Mouse (Mus musculus) neural tube, embryonic 12.5 days (tissue): Measurements from ENCODE around the gene Dclk2. TPM values are rescaled to one million over a fixed set of nuclear protein-coding genes. Genes with fewer than 3 reads are reported as not detected.

Experiments used
- ATAC-seq: fragments of 200-750 bp; cut with Nextera tagmentation; 2 replicates; pipeline ENCODE4 v1.8.0; 2017; ENCODE audit warnings: low read depth, mild to moderate bottlenecking, moderate TSS enrichment, moderate library complexity; ENCODE audit not compliant: low FRiP score
- H3K27ac ChIP-seq: fragments of 300-500 bp; sonication (generic); 2 replicates; pipeline ENCODE4 v1.5.1; 2016
- H3K27me3 ChIP-seq: fragments of 300-500 bp; sonication (generic); replicated peaks from 2 replicates; pipeline ENCODE4 v1.6.1; 2016; ENCODE audit warnings: mild to moderate bottlenecking
- H3K36me3 ChIP-seq: fragments of 300-500 bp; sonication (generic); 2 replicates; pipeline ENCODE4 v1.6.1; 2016; ENCODE audit warnings: mild to moderate bottlenecking
- H3K4me1 ChIP-seq: fragments of 300-500 bp; sonication (generic); 2 replicates; pipeline ENCODE4 v1.6.1; 2016
- H3K4me2 ChIP-seq: fragments of 300-500 bp; sonication (generic); replicated peaks from 2 replicates; pipeline ENCODE4 v1.6.1; 2016; ENCODE audit warnings: mild to moderate bottlenecking
- H3K4me3 ChIP-seq: fragments of 300-500 bp; sonication (generic); 2 replicates; pipeline ENCODE4 v1.5.1; 2016
- H3K9ac ChIP-seq: fragments of 300-500 bp; sonication (generic); 2 replicates; pipeline ENCODE4 v1.6.1; 2016; ENCODE audit warnings: mild to moderate bottlenecking
- H3K9me3 ChIP-seq: fragments of 300-500 bp; sonication (generic); 2 replicates; pipeline ENCODE4 v1.6.1; 2016; ENCODE audit warnings: mild to moderate bottlenecking
- WGBS: fragments of 180-500 bp; shearing (Covaris S2); methylation state at CpG from one replicate; pipeline ENCODE4 v1.1.7; 2016; 5-methylcytosine and 5-hydroxymethylcytosine counted together
- polyA plus RNA-seq: library from polyadenylated mRNA; unstranded; fragments of >200 nt; fragmentation: Nextera tagmentation; extraction: Ambion mirVana; gene quantifications from 2 replicates; pipeline ENCODE4 v1.2.1, GENCODE M21; 2016

Gene Dclk2
- polyA plus RNA-seq, 1 experiment from 2014 or later, result 67.0 TPM

- Histone ChIP-seq H3K36me3 (no peaks in the 10 kb centered on the region), H3K4me3 (no peak overlapping the region), H3K27ac (no peak overlapping the region), H3K9ac (no peak overlapping the region), H3K27me3 (no peaks in the 10 kb centered on the region), H3K9me3 (no peaks in the 10 kb centered on the region), H3K4me2 (no peak overlapping the region), H3K4me1 (no peaks in the 10 kb centered on the region)
- WGBS, result 80% methylated on average over 4 of the region's 4 CpGs
- ATAC-seq, result no peak
Observed at GRCm38 (mm10) chr3:86762456-86762855, 158.2 kb downstream of the Dclk2 start.

DNA sequence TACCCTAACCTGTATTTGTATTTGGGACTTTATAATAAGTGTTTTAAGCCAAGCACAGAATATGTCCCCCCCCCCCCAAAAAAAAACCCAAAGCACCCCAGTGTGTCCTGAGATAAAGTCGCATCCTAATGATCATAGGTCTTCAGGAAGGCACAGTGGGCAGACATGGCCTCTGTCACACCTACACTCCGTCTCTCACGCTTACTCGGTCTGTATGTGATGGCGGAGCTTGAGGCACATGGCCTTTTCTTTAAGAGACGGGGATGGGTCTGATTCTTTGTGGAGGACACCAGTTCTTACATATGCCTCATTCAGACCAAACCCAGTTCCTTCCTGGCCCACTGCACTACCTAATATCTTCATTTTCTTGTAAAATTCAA lies 158.6 kb downstream of the Dclk2 start:
- no peak overlapping the region for H3K27ac ChIP-seq
- H3K4me2 ChIP-seq, result no peak overlapping the region
- no peak overlapping the region for H3K4me3 ChIP-seq
- H3K9me3 ChIP-seq, result no peaks in the 10 kb centered on the region
- 85% methylated on average over 6 of the region's 6 CpGs for WGBS
- no peaks in the 10 kb centered on the region for H3K4me1 ChIP-seq
- no peak for ATAC-seq
- no peaks in the 10 kb centered on the region for H3K36me3 ChIP-seq
- no peak overlapping the region for H3K9ac ChIP-seq
- H3K27me3 ChIP-seq, result no peaks in the 10 kb centered on the region

DNA sequence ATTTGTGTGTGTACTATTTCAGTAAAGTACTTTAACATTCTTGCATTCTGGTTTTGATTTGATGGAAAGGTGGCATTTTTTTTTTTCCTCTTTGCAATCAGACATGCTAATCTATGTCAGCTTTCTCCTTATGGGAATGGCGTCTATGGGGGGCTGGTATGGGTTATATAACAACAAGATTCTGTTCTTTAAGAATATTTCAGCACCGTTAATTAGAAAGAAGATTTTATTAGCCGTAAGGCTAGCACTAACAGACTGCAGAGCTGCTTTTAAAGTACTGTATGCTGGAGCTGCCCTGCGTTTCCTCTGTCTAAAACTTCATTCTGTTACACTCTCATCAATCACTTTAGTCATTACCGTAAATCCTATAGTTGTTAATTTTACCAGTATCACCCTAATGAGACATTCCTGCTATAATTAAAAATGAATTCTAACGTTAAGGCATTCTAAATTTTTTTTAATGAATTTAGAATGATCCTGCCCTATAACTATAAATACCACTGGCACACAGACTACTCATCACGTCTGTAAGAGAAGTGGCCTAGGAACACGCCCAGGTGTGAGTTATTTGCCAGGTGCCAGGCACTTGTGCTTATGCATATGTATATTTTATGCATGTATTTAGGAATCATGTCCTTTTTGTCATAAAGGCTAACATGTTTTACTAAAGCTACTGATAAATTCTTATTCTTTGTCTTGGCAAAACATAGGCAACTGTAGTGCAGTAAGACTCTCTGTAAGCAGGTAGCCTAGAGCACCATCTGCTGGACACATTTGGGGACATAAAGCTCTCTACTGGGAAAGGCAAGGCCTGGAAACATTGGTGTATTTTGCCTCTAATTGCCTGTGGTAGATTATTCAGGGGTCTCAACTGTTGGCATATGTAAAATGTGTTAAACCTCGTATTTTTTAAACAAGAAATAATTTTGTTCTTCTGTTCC lies 159.3 kb downstream of the Dclk2 start:
- Histone ChIP-seq H3K27me3 (no peaks in the 10 kb centered on the region), H3K36me3 (no peaks in the 10 kb centered on the region), H3K4me3 (no peak overlapping the region), H3K9ac (no peak overlapping the region), H3K4me2 (no peak overlapping the region), H3K27ac (no peak overlapping the region), H3K9me3 (no peaks in the 10 kb centered on the region), H3K4me1 (no peaks in the 10 kb centered on the region)
- peak; percentile 84; the same call in 1 of the 2 replicates for ATAC-seq
- WGBS, result 54% methylated on average over 9 of the region's 9 CpGs

DNA sequence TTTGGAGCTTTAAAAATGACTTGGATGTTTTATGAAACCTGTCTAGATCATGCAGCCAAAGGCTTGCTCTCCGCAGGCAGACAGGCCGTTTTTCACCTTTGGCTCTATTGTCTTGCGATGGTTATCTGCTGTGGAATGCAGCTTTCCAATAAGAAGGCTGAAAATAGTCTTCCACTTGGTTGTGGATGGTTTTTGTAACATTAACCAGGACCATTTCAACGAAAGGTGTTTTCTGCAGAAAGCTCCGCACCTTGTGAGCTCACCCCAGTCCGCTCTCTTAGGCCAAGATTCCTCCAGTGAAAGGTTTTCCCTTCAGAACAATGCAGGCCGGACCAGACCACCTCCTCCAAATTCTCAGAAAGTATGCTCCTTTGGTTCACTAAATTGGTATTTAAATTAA lies 160.2 kb downstream of the Dclk2 start:
- no peak overlapping the region for H3K4me3 ChIP-seq
- ATAC-seq, result no peak
- H3K36me3 ChIP-seq, result no peaks in the 10 kb centered on the region
- no peaks in the 10 kb centered on the region for H3K9me3 ChIP-seq
- no peak overlapping the region for H3K9ac ChIP-seq
- H3K27ac ChIP-seq, result no peak overlapping the region
- H3K4me2 ChIP-seq, result no peak overlapping the region
- no peaks in the 10 kb centered on the region for H3K27me3 ChIP-seq
- WGBS, result 65% methylated on average over 7 of the region's 7 CpGs
- no peaks in the 10 kb centered on the region for H3K4me1 ChIP-seq

- 62% methylated on average over 8 of the region's 8 CpGs for WGBS
Observed at GRCm38 (mm10) chr3:86759834-86760233, 160.8 kb downstream of the Dclk2 start.

GRCm38 (mm10) chr3:86759383-86759782 lies 161.3 kb downstream of the Dclk2 start:
- no peak for ATAC-seq
- H3K27ac ChIP-seq, result no peak overlapping the region
- H3K9ac ChIP-seq, result no peak overlapping the region
- H3K4me2 ChIP-seq, result no peak overlapping the region
- no peaks in the 10 kb centered on the region for H3K27me3 ChIP-seq
- H3K4me3 ChIP-seq, result no peak overlapping the region
- whole genome bisulfite sequencing, result 81% methylated on average over 1 of the region's 1 CpGs
- no peaks in the 10 kb centered on the region for H3K36me3 ChIP-seq
- H3K9me3 ChIP-seq, result no peaks in the 10 kb centered on the region
- 0 out of 2 replicates have a peak, but pooled peaks cover 5% of the 10 kb centered on the region for H3K4me1 ChIP-seq

More at GRCm38 (mm10) chr3:86759834-86760233, 160.8 kb downstream of the Dclk2 start:
- Histone ChIP-seq H3K27ac (no peak overlapping the region), H3K4me2 (0 out of 2 replicates have a peak overlapping the region, but pooled peaks have one; percentile 17), H3K36me3 (no peaks in the 10 kb centered on the region), H3K4me1 (0 out of 2 replicates have a peak, but pooled peaks cover under 1% of the 10 kb centered on the region), H3K4me3 (no peak overlapping the region), H3K9me3 (no peaks in the 10 kb centered on the region), H3K9ac (no peak overlapping the region), H3K27me3 (no peaks in the 10 kb centered on the region)
- ATAC-seq, result no peak

DNA sequence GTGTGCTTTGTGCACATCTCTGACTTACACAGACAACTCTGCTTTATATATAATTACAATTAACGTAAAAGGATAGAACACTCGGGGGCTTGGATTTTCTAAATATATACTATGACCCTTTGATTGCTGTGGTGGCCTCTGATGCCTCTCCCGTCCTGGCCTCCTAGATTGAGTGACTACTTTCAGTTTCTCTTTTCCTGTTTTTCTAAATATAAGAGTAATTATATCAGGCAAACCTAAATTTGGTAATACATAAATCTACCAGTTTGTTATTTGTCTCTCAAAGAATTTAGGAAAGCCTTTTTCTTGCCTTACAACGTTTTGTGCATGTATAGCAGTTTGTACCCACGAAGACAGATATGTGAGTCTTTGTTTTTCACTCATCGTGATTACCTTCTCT lies 161.9 kb downstream of the Dclk2 start:
- no peak for ATAC-seq
- Histone ChIP-seq H3K4me2 (no peak overlapping the region), H3K27ac (no peak overlapping the region), H3K36me3 (no peaks in the 10 kb centered on the region), H3K4me3 (no peak overlapping the region), H3K27me3 (no peaks in the 10 kb centered on the region), H3K4me1 (0 out of 2 replicates have a peak, but pooled peaks cover 7% of the 10 kb centered on the region), H3K9me3 (no peaks in the 10 kb centered on the region), H3K9ac (no peak overlapping the region)
- WGBS, result 73% methylated on average over 6 of the region's 6 CpGs

- Histone ChIP-seq H3K4me2 (no peak overlapping the region), H3K27ac (no peak overlapping the region), H3K4me3 (no peak overlapping the region), H3K9ac (no peak overlapping the region), H3K36me3 (no peaks in the 10 kb centered on the region), H3K9me3 (no peaks in the 10 kb centered on the region), H3K4me1 (0 out of 2 replicates have a peak, but pooled peaks cover 7% of the 10 kb centered on the region), H3K27me3 (no peaks in the 10 kb centered on the region)
- no peak for ATAC-seq
- 90% methylated on average over 1 of the region's 1 CpGs for WGBS
Observed at GRCm38 (mm10) chr3:86756548-86756947, 164.1 kb downstream of the Dclk2 start.

- Histone ChIP-seq H3K9me3 (no peaks in the 10 kb centered on the region), H3K4me1 (peaks cover 11% of the 10 kb centered on the region; the same call in 1 of the 2 replicates), H3K4me2 (no peak overlapping the region), H3K27me3 (no peaks in the 10 kb centered on the region), H3K36me3 (no peaks in the 10 kb centered on the region), H3K27ac (no peak overlapping the region), H3K9ac (no peak overlapping the region), H3K4me3 (no peak overlapping the region)
- ATAC-seq, result no peak
- 76% methylated on average over 14 of the region's 14 CpGs for WGBS
Observed at GRCm38 (mm10) chr3:86754595-86755557, 165.8 kb downstream of the Dclk2 start.

DNA sequence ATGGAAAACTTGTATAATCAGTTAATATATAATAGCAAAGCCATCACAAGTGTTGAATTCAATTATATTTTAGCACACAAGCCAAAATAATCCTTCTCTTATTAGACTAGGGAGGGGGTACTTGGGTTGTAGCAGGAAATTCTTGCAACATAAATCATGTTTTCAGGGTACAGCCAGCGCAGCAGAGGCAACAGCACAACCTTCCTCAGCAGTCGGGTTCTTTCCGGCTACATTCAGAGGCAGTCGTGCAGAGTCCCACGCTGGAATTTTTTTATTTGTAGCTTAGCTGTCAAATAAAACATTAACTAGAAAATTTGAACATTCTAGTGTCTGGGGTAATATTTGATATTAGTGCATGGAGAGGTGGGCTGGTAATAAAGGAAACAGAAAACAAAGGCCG lies 166.5 kb downstream of the Dclk2 start:
- no peaks in the 10 kb centered on the region for H3K9me3 ChIP-seq
- H3K4me3 ChIP-seq, result no peak overlapping the region
- H3K27ac ChIP-seq, result no peak overlapping the region
- H3K4me2 ChIP-seq, result no peak overlapping the region
- ATAC-seq, result no peak
- WGBS, result 59% methylated on average over 6 of the region's 6 CpGs
- no peaks in the 10 kb centered on the region for H3K27me3 ChIP-seq
- H3K4me1 ChIP-seq, result peaks cover 11% of the 10 kb centered on the region; the same call in 1 of the 2 replicates
- H3K9ac ChIP-seq, result no peak overlapping the region
- no peaks in the 10 kb centered on the region for H3K36me3 ChIP-seq

- H3K9ac ChIP-seq, result no peak overlapping the region
Observed at GRCm38 (mm10) chr3:86750652-86751051, 170.0 kb downstream of the Dclk2 start.

More at GRCm38 (mm10) chr3:86750652-86751051, 170.0 kb downstream of the Dclk2 start:
- Histone ChIP-seq H3K27ac (no peak overlapping the region), H3K9me3 (no peaks in the 10 kb centered on the region), H3K36me3 (no peaks in the 10 kb centered on the region), H3K4me1 (peaks cover 17% of the 10 kb centered on the region; the same call in 1 of the 2 replicates), H3K27me3 (no peaks in the 10 kb centered on the region), H3K4me3 (no peak overlapping the region), H3K4me2 (no peak overlapping the region)
- WGBS, result 32% methylated on average over 7 of the region's 7 CpGs
- no peak for ATAC-seq
